Mouse (Mus musculus) G1E (cell line): ENCODE measurements around the gene Psors1c2.

Source experiments
- CTCF ChIP-seq: IDR thresholded peaks from 2 replicates; pipeline ENCODE4 v1.5.1; 2012; ENCODE audit warnings: low read depth, low read length, inconsistent platforms, mixed read lengths
- GATA1 ChIP-seq: IDR thresholded peaks from 2 replicates; pipeline ENCODE4 v1.6.1; 2012; ENCODE audit warnings: borderline replicate concordance, low read length, inconsistent platforms, mixed read lengths
- TAL1 ChIP-seq: conservative IDR thresholded peaks from 2 replicates; pipeline ENCODE4 v1.6.1; 2012; ENCODE audit warnings: low read depth, low read length, inconsistent platforms, mixed read lengths

GRCm38 (mm10) chr17:35556186-35556765 lies 23.3 kb downstream of the Psors1c2 start:
- no peak for TF ChIP-seq CTCF
- TF ChIP-seq GATA1, result no peak
- TF ChIP-seq TAL1, result no peak
